Mouse (Mus musculus) intestine, embryonic 14.5 days (tissue): ENCODE measurements around the gene Spsb4. TPM values are rescaled to one million over a fixed set of nuclear protein-coding genes. Genes with fewer than 3 reads are reported as not detected.

Source experiments
- ATAC-seq: fragments of 200-750 bp; cut with Nextera tagmentation; replicated peaks from 2 replicates; pipeline ENCODE4 v1.8.0; 2017; ENCODE audit warnings: low read depth, moderate number of reproducible peaks, moderate TSS enrichment, moderate library complexity; ENCODE audit not compliant: low FRiP score, low TSS enrichment
- DNase-seq: peaks from one replicate; pipeline ENCODE4 v3.0.0-alpha.2; 2018; ENCODE audit warnings: low spot score
- H3K27ac ChIP-seq: fragments of 300-500 bp; sonication (generic); 2 replicates; pipeline ENCODE4 v1.5.1; 2014; ENCODE audit warnings: low read depth, mild to moderate bottlenecking, control low read depth
- H3K27me3 ChIP-seq: fragments of 300-500 bp; sonication (generic); replicated peaks from 2 replicates; pipeline ENCODE4 v1.6.1; 2014; ENCODE audit warnings: low read length, control low read depth; ENCODE audit not compliant: control insufficient read depth, insufficient read depth
- H3K36me3 ChIP-seq: fragments of 300-500 bp; sonication (generic); 2 replicates; pipeline ENCODE4 v1.6.1; 2014; ENCODE audit warnings: low read length, control low read depth; ENCODE audit not compliant: control insufficient read depth, insufficient read depth
- H3K4me1 ChIP-seq: fragments of 300-500 bp; sonication (generic); replicated peaks from 2 replicates; pipeline ENCODE4 v1.6.1; 2014; ENCODE audit warnings: low read length, control low read depth, mixed read lengths; ENCODE audit not compliant: control insufficient read depth, insufficient read depth
- H3K4me2 ChIP-seq: fragments of 300-500 bp; sonication (generic); 2 replicates; pipeline ENCODE4 v1.6.1; 2014; ENCODE audit warnings: low read length
- H3K4me3 ChIP-seq: fragments of 300-500 bp; sonication (generic); 2 replicates; pipeline ENCODE4 v1.5.1; 2014; ENCODE audit warnings: low read depth, low read length, control low read depth, mixed read lengths
- H3K9ac ChIP-seq: fragments of 300-500 bp; sonication (generic); 2 replicates; pipeline ENCODE4 v1.6.1; 2014; ENCODE audit warnings: mild to moderate bottlenecking, low read length
- H3K9me3 ChIP-seq: fragments of 300-500 bp; sonication (generic); 2 replicates; pipeline ENCODE4 v1.6.1; 2016; ENCODE audit warnings: low read length, control low read depth; ENCODE audit not compliant: control insufficient read depth
- WGBS: fragments of 180-500 bp; shearing (Covaris S2); extraction: QIAGEN DNeasy Blood & Tissue Kit; methylation state at CpG from one replicate; pipeline ENCODE4 v1.1.7; 2014; 5-methylcytosine and 5-hydroxymethylcytosine counted together
- polyA plus RNA-seq: library from polyadenylated mRNA; unstranded; fragments of >200 nt; fragmentation: Nextera tagmentation; extraction: Ambion mirVana; gene quantifications from 2 replicates; pipeline ENCODE4 v1.2.1, GENCODE M21; 2014

Spsb4 gene
- polyA plus RNA-seq, 1 experiment from 2014 or later = 28.3 TPM

GRCm38 (mm10) chr9:97013153-97013552, 5.5 kb downstream of the Spsb4 start:
- 23% methylated on average over 6 of the region's 6 CpGs for WGBS
- Histone ChIP-seq H3K9ac (no peak overlapping the region), H3K36me3 (peaks cover 3% of the 10 kb centered on the region; the same call in 1 of the 2 replicates), H3K27ac (no peak overlapping the region), H3K4me2 (no peak overlapping the region), H3K27me3 (no peaks in the 10 kb centered on the region), H3K4me1 (peaks cover 34% of the 10 kb centered on the region), H3K4me3 (no peak overlapping the region), H3K9me3 (0 out of 2 replicates have a peak, but pooled peaks cover 3% of the 10 kb centered on the region)
- no peak for ATAC-seq
- no peak for DNase-seq

- H3K36me3 ChIP-seq = peaks cover 3% of the 10 kb centered on the region; the same call in 1 of the 2 replicates
- no peak overlapping the region for H3K9ac ChIP-seq
- WGBS = 73% methylated on average over 15 of the region's 15 CpGs
- ATAC-seq (no peak), DNase-seq (no peak)
- H3K4me1 ChIP-seq = peaks cover 30% of the 10 kb centered on the region
- H3K27me3 ChIP-seq = no peaks in the 10 kb centered on the region
- no peak overlapping the region for H3K4me2 ChIP-seq
- no peak overlapping the region for H3K27ac ChIP-seq
- H3K4me3 ChIP-seq = no peak overlapping the region
- H3K9me3 ChIP-seq = 0 out of 2 replicates have a peak, but pooled peaks cover 3% of the 10 kb centered on the region
Observed at GRCm38 (mm10) chr9:97011454-97012195, 7.0 kb downstream of the Spsb4 start.

- H3K27ac ChIP-seq = no peak overlapping the region
- H3K4me3 ChIP-seq = no peak overlapping the region
- ATAC-seq (no peak), DNase-seq (no peak)
- H3K27me3 ChIP-seq = no peaks in the 10 kb centered on the region
- no peak overlapping the region for H3K9ac ChIP-seq
- H3K4me2 ChIP-seq = no peak overlapping the region
- H3K36me3 ChIP-seq = peaks cover 3% of the 10 kb centered on the region; the same call in 1 of the 2 replicates
- peaks cover 18% of the 10 kb centered on the region for H3K4me1 ChIP-seq
- 89% methylated on average over 6 of the region's 6 CpGs for WGBS
- H3K9me3 ChIP-seq = 0 out of 2 replicates have a peak, but pooled peaks cover 3% of the 10 kb centered on the region
Observed at GRCm38 (mm10) chr9:97010447-97010846, 8.2 kb downstream of the Spsb4 start.

GRCm38 (mm10) chr9:97004726-97005125, 13.9 kb downstream of the Spsb4 start:
- no peak overlapping the region for H3K9ac ChIP-seq
- no peak overlapping the region for H3K27ac ChIP-seq
- no peak for ATAC-seq
- H3K36me3 ChIP-seq = peaks cover 3% of the 10 kb centered on the region; the same call in 1 of the 2 replicates
- no peaks in the 10 kb centered on the region for H3K27me3 ChIP-seq
- no peak for DNase-seq
- no peak overlapping the region for H3K4me2 ChIP-seq
- 40% methylated on average over 3 of the region's 3 CpGs for WGBS
- H3K4me3 ChIP-seq = no peak overlapping the region
- H3K9me3 ChIP-seq = 0 out of 2 replicates have a peak, but pooled peaks cover 3% of the 10 kb centered on the region
- peaks cover 7% of the 10 kb centered on the region; the same call in 1 of the 2 replicates for H3K4me1 ChIP-seq

- H3K9ac ChIP-seq = no peak overlapping the region
- H3K9me3 ChIP-seq = no peaks in the 10 kb centered on the region
- H3K4me1 ChIP-seq = peaks cover 7% of the 10 kb centered on the region; the same call in 1 of the 2 replicates
- no peaks in the 10 kb centered on the region for H3K27me3 ChIP-seq
- H3K27ac ChIP-seq = peak overlapping the region; percentile 57; the same call in 1 of the 2 replicates
- no peak for DNase-seq
- H3K4me3 ChIP-seq = no peak overlapping the region
- 19% methylated on average over 5 of the region's 5 CpGs for WGBS
- H3K4me2 ChIP-seq = peak overlapping the region; percentile 23; the same call in 1 of the 2 replicates
- peak; percentile 83 for ATAC-seq
- no peaks in the 10 kb centered on the region for H3K36me3 ChIP-seq
Observed at GRCm38 (mm10) chr9:97003173-97003572, 15.5 kb downstream of the Spsb4 start.

- Histone ChIP-seq H3K9ac (no peak overlapping the region), H3K27me3 (no peaks in the 10 kb centered on the region), H3K4me1 (peaks cover 7% of the 10 kb centered on the region; the same call in 1 of the 2 replicates), H3K4me2 (no peak overlapping the region), H3K36me3 (no peaks in the 10 kb centered on the region), H3K9me3 (no peaks in the 10 kb centered on the region), H3K4me3 (no peak overlapping the region), H3K27ac (peak overlapping the region; percentile 2; the same call in 1 of the 2 replicates)
- WGBS = 37% methylated on average over 8 of the region's 8 CpGs
- peak; percentile 62 for DNase-seq
- 0 out of 2 replicates have a peak, but pooled peaks have one; percentile 10 for ATAC-seq
Observed at GRCm38 (mm10) chr9:97002654-97003053, 16.0 kb downstream of the Spsb4 start.

- ATAC-seq (no peak), DNase-seq (no peak)
- Histone ChIP-seq H3K4me1 (peaks cover 7% of the 10 kb centered on the region; the same call in 1 of the 2 replicates), H3K36me3 (no peaks in the 10 kb centered on the region), H3K9me3 (no peaks in the 10 kb centered on the region), H3K4me3 (no peak overlapping the region), H3K27me3 (no peaks in the 10 kb centered on the region), H3K9ac (no peak overlapping the region), H3K27ac (peak overlapping the region; percentile 2; the same call in 1 of the 2 replicates), H3K4me2 (no peak overlapping the region)
- 39% methylated on average over 7 of the region's 7 CpGs for WGBS
Observed at GRCm38 (mm10) chr9:97002025-97002424, 16.6 kb downstream of the Spsb4 start.

GRCm38 (mm10) chr9:97001458-97001857, 17.2 kb downstream of the Spsb4 start:
- Histone ChIP-seq H3K4me2 (no peak overlapping the region), H3K27ac (no peak overlapping the region), H3K4me3 (no peak overlapping the region), H3K9me3 (no peaks in the 10 kb centered on the region), H3K9ac (no peak overlapping the region), H3K4me1 (peaks cover 7% of the 10 kb centered on the region; the same call in 1 of the 2 replicates), H3K36me3 (no peaks in the 10 kb centered on the region), H3K27me3 (no peaks in the 10 kb centered on the region)
- DNase-seq (no peak), ATAC-seq (no peak)
- 91% methylated on average over 10 of the region's 10 CpGs for WGBS
